Mouse (Mus musculus) spleen, adult 18-20 months (tissue): Measurements from ENCODE around the gene Slc16a9.

ENCODE experiments used
- DNase-seq, 2 experiments: peaks; one replicate each; pipeline ENCODE4 v3.0.0; 2022; ENCODE audit warnings: mixed read lengths in 2 of 2

Gene Slc16a9

GRCm38 (mm10) chr10:70250766-70251165, 5.9 kb downstream of the Slc16a9 start:
- DNase-seq, result no peak

GRCm38 (mm10) chr10:70254666-70255065, 9.8 kb downstream of the Slc16a9 start:
- DNase-seq, result no peak

- DNase-seq, result no peak
Observed at GRCm38 (mm10) chr10:70255601-70256210, 10.8 kb downstream of the Slc16a9 start.

- DNase-seq, result no peak
Observed at GRCm38 (mm10) chr10:70257029-70257428, 12.1 kb downstream of the Slc16a9 start.

- no peak for DNase-seq
Observed at GRCm38 (mm10) chr10:70260904-70261303, 16.0 kb downstream of the Slc16a9 start.

DNA sequence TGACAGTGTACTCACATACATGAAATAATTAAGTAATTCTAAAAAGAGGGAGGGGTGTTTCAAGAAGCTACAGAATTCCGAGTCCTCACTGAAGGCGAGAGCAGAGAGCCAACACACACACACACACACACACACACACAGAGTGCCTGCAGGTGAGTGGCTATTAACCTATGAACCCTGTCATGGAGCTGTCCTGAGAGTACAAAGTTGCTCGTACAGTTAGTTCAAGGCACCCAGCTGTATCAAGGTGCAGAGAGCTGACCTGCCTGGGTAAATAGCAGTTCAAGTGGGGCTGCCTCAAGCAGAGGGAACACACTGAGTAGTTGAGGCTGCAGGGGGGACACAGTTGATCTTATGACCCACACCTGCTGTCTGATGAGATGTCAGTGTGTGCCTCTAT, 17.2 kb downstream of the Slc16a9 start:
- no peak for DNase-seq

DNA sequence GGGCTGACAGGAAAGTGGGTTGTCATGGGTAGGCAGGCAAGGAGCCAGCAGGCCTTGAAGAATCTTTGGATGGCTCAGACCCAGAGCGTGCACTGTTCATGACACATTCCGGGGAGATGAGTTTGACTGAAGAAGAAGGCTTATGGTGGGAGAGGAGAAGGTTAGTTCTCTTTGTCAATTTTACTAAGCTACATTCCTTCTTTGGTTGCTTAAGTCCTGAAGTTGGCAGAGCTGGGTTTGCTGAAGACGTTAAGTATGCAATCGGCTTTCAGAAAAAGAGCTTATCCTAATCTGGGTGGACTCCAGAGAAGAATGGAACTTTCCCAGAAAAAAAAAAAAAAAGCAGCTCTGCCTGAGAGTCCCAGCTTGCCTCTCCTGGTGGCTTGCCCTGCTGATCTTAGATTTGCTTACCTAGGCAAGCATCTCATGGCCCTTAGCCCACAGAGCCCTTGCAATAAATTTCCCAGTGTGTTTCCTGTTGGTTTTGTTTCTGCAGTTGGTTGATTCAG, 18.8 kb downstream of the Slc16a9 start:
- no peak for DNase-seq

GRCm38 (mm10) chr10:70264337-70265036, 19.6 kb downstream of the Slc16a9 start:
- DNase-seq, result no peak

GRCm38 (mm10) chr10:70266501-70266900, 21.6 kb downstream of the Slc16a9 start:
- DNase-seq, result no peak

- DNase-seq, result no peak
Observed at GRCm38 (mm10) chr10:70268581-70269446, 23.9 kb downstream of the Slc16a9 start.

GRCm38 (mm10) chr10:70269447-70269787, 24.5 kb downstream of the Slc16a9 start:
- no peak for DNase-seq

- DNase-seq, result no peak
Observed at GRCm38 (mm10) chr10:70276678-70277077, 31.8 kb downstream of the Slc16a9 start.

DNA sequence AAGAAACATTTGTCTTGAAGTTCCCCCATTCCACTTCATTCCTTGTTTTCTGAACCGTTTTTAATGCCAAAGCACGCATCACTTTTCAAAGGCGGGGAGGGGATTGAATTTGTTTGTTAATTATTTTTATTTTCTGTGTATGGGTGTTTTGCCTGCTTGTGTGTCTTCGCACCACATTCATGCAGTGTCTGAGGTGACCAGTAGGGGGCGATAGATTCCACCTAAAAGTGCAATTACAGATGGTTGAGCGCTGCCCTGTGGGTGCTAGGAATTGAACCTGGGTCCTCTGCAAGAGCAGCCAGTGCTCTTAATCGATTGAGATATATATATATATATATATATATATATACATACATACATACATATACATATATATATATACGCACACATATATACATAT, 34.4 kb downstream of the Slc16a9 start:
- no peak for DNase-seq

DNA sequence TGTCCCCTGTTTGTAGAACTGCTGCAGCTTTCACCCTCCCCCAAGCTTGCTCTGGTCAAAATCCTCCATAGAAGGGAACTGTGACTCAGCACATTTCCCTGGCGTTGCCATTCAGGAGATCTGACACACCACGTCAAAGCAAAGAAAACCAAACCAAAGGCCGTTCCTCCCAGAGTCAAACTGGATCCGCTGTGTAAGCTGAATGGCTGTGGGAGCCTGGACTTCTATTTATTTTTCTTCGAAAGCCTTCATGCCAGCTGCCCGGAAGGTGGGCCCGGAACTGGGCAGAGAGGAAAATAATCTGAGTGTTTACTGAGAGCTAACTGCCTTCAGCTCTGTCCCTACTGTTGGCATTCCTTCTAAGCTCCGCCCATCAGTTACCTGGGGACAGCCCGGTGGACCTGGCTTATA, 42.9 kb downstream of the Slc16a9 start:
- no peak for DNase-seq

GRCm38 (mm10) chr10:70288406-70289327, 43.8 kb downstream of the Slc16a9 start:
- no peak for DNase-seq

- no peak for DNase-seq
Observed at GRCm38 (mm10) chr10:70292014-70292413, 47.1 kb downstream of the Slc16a9 start.

- no peak for DNase-seq
Observed at GRCm38 (mm10) chr10:70294094-70294493, 49.2 kb downstream of the Slc16a9 start.

DNA sequence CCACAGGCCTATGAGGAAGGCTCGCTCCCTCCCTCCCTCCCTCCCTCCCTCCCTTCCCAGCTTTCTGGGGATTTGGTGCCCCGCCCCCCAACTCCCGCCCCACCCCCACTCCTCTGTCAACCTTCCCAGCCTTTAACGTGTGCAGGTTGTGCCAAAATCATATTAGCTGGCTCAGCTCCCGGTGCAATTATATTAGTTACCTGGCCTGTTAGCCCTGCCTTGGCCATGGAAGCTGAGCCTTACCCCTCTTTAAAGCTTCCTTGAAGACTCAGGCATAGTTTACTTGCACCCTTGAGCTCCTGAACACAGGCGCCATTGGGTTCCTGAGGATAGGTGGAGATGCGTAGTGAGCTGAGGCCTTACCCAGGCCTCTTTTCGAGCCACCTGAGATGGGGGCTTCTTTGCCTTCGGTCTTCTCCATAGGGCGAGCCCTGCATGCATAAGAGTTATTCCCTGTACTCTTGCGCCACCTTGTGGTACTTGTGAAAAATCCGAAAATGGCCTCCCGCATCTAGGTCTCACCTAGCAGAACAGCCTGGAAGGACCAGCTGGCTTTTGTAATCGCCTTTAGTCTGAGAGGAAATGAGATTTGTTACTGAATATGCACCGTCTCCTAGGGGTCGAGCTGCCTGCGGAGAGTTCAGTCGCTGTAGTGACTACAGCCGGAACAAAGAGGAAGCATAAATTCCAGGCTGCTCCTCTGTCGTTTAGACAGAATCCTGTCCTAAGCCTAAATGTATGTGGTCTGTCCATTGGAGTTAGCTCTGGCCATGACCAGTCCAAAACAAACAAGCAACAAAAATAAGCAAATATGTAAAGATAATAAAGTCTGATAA, 51.8 kb downstream of the Slc16a9 start:
- DNase-seq, result peak; percentile 16 to 50

- no peak for DNase-seq
Observed at GRCm38 (mm10) chr10:70299118-70299517, 54.2 kb downstream of the Slc16a9 start.

- no peak for DNase-seq
Observed at GRCm38 (mm10) chr10:70299653-70300052, 54.8 kb downstream of the Slc16a9 start.

GRCm38 (mm10) chr10:70301190-70301589, 56.3 kb downstream of the Slc16a9 start:
- DNase-seq, result no peak
